Mouse (Mus musculus): ENCODE results near the gene Tgoln1. TPM values are rescaled to one million over a fixed set of nuclear protein-coding genes. Genes with fewer than 3 reads are reported as not detected.

The Tgoln1 gene
- total RNA-seq, 1 experiment from 2014 or later, result 142 TPM

DNA sequence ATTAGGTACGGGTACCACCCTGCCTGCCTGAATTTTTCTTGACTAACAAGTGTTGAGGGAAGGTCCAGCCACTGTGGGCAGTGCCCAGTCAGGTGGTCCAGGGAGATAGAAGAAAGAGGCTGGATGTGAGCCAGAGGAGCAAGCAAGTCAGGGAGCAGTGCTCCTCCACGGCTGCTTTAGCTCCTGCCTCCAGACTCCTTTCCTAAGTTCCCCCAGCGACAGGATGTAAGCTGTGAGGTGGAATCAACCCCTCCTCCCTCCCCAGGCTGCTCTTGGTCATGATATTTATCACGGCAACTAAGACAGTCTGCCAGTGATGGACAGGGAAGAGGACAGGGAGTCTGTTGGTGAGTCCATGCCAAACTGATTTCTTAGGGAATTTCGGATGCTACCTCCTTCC lies 22.9 kb downstream of the Tgoln1 start:
- no peak for DNase-seq

DNA sequence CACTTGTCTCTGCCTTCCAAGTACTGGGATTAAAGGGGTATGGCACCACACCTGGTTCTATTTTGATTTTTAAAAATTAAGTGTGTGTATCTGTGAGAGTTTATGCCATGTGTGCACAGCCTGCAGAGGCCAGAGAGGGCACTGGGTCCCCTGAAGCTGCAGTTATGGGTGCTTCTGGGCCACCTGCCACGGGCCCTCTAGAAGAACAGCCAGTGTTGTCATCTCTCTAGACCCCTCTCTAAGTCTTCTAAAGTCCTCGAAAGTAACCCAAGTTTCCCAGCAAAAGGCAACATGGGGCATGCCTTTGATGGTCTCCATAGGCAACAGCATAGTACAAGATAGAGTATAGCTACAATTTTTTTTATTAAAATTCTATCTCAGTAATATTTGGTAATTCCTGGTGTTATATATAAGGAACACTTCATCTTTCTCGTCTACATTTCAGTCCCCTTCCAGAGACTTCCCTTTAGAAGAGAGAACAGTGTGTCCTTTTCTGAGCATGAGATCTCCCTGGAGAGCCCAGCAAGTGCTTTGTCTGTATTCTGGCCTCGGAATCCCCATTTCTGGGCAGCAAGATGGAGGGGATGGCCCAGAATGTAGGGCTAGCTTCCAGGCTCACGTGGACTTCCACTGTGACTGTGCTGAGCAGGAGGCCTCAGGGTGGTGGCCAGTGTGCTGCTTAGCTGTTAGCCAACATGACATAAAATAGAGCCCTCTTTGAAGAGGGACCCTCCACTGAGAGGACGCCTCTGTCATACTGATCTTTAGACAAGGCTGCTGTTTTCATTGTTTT lies 23.6 kb downstream of the Tgoln1 start:
- DNase-seq, result peak; percentile 39

DNA sequence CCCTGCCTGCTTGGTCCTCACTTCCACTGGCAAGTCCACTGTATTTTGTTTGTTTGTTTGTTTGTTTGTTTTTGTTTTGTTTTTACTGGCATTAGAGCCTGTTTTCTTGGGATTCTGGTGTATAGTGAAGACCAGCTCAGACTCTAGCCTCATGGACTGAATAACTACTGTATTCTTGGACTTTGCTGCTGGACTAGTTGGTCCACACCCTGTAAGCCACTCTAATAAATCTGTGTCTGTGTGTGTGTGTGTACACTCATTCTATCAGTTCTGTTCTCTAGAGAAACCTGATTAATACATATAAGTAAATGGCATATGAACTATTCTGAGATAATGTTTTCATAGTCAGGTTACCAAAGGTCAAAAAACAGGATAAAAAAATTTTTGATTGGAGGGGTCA lies 26.7 kb downstream of the Tgoln1 start:
- no peak for DNase-seq

DNA sequence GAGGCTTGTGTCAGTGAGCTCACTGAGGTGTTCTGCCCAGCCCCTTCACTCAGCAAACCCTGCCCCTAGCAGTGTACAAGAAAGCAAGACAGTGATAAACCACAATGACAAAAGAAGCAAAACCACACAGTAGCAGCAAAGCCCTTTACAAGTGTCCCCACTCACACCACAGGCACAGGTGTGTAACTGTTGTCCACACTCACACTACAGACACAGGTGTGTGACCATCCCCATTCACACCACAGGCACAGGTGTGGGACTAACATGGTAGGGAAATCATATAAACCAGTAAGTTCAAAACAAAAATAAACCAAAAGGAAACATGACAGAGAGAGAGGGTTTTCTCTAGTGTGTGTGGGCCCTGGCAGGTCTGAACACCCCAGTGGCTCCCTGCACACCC lies 28.5 kb downstream of the Tgoln1 start:
- no peak for DNase-seq

DNA sequence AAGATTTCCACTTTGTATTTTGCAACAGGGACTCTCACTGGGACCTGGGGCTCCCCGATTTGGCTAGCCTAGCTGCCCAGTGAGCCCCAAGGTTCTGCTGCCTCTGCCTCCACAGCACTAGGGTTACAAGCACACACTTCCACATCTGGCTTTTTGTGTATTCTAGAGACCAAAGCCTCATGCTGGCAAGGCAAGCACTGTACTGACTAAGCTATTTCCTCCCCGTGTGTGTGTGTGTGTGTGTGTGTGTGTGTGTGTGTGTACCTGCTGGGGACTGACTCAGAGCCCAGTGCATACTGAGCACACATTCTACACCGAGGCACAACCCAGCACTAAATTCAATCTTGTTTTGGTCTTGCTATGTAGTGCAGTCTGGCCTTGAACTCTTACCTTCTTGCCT lies 30.1 kb downstream of the Tgoln1 start:
- DNase-seq, result peak; percentile 40

DNA sequence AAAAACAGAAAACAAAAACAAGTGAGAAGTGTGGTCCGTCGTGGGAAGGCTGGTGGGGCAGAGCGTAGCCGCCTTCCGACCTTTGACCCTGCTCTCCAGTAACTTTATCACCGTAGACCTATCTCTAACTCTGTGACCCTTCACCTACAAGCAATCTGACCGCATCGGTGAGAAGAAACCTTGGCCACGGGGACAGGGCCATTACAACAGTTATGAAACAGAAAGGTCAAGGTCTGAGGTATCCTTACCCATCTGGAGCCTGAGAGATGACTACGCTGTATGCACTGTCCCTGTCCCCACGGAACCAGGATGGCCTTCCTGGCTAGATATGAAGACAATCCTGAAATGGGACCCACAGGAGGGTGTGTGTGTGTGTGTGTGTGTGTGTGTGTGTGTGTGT lies 32.6 kb downstream of the Tgoln1 start:
- DNase-seq, result peak; percentile 41

DNA sequence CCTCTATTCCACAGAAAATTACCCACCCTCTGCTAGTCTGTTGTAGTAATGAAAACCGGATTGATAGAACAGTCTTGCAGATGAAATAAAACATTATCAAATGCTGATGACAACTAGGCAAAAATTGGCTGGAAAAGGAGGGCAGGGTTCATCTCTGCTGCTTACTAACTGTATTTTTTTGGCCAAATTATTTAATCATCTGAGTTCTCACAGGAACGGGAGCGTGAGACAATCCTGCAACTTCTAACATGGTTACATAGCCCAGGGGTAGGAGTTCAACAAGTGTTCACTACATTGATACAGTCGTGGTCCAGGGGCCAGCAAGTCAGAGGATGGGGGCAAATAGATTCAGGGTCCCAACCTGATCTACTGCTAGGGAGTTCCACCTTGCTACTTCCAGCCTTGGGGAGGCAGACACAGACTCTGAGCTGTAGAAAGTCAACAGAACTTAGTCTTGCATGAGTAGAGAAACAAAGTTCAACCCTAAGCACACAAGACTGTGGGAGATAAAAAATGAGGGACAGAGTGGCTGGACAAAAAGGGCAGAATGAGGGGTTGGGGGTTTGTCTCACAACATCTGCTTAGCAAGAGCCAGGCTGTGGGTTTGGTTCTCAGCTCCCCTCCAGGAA lies 33.5 kb downstream of the Tgoln1 start:
- DNase-seq, result no peak

DNA sequence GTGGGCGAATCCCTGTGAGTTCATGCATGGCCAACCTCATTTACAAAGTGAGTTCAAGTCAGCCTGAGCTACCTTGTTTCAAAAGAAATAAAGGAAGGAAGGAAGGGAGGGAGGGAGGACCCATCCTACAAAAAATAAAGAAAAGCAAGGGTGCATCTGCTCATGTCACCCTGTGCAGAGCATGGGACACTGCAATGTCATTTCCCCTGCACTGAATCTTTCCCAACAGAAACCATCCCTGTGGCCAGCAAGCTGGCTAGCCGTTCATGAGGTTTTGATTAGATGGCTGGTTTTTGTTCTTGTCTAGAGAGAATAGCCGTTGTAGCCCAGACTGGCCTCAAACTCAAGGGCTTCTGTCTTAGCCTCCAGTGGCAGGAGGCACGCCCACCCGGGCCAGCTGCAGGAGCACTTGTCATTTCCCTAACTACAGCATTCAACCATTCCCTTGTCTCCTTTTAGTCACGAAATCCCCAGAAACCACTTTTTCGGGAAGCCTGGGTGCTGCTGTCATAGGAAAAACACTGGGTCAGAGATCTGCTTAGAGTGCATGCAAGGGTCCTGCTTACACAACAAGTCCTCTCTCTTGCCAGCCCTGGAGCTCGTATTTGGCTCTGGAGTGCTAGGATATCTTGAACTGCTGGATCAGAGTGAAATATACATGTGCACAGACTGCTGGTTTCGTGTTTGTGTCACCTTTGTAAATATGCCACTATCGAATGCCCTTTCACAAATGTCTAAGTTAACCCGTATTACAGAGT lies 35.0 kb downstream of the Tgoln1 start:
- DNase-seq, result peak; percentile 33

DNA sequence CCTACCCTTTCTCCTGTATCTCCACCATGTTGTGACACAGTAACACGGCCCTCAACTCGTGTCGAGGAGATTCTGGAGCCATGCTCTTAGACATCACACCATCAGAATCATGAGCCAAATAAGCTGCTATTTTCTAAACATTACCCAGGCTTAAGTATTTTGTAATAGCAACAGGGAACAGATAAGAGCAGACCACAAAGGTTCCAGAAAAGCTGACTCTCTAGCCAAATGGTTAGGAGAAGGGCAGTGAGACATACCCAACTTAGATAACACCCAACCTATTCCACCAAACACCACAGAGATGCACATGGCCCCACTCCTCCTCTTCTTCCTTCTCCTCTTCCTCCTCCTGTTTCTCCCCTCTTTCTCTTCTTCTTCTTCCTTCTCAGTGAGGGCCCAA lies 40.8 kb downstream of the Tgoln1 start:
- DNase-seq, result no peak

DNA sequence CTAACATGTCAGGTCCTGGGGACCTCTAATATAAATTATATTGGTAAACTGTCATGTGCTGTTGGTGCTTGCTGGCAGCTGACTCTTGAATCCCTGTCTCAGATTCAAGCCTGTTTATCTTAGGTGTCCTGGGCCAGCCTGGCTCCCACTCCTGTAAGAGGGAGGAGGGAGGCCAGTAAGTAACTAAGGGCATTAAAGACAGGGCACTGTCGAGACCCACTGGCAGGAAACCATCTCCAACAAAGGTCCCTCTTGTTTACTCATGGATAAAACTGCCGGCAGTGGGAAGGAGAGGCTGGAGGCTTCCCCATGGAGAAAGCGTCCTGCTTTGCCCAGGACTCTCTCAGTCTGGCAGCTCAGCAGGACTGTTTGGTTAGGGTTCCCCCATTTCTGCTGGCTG lies 45.0 kb downstream of the Tgoln1 start:
- no peak for DNase-seq

DNA sequence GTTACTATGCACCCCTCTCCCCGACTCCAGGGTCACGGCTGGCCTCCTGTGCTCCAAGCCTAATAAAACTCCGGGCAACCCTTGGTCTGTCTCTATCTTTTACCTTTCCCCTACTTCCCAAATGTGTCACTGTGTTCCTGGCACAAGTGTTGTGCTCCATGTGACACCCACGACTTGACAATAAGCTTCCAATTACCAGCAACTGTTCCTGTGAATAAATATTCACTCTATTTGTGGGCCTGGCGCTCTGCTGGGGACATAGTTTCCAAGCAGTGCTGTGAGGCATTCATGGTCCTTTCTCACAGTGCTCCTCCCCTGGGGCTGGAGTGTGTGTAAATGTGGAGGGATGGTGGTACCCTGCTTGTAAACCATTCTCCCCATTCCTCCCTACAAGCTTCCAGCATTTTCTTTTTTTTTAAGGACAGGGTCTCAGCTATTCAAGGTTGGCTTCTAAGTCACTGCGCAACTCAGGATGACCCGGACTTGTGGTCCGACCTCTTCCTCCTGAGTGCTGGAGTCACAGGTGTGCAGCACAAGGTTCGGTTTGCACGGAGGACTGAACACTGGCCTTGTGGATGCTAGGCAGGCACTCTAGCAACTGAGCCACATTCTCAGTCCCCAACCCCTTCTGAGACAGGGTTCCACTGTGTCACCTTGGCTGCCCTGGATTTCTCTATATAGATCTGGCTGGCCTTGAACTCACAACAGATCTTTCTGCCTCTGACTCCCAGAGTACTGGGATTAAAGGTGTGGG lies 46.0 kb downstream of the Tgoln1 start:
- no peak for DNase-seq

DNA sequence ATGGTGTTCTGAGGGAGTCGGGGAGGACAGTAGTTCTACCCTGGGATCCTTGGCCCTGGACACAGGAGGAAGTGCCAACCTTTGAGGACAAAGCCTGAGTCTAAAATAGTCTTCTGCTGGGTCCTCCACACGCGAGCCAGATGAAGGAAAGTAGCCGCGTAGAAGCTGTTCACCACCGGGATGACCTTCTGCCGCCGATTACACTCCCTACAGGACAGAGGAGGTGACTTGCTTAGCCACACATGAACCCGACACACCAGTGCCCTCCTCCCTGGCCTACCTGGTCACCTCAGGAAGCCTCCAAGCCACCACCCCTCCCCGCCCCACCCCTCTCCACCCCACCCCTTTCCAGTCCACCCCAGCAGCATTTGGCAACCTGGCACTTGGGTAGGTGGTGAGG lies 48.1 kb downstream of the Tgoln1 start:
- no peak for DNase-seq

DNA sequence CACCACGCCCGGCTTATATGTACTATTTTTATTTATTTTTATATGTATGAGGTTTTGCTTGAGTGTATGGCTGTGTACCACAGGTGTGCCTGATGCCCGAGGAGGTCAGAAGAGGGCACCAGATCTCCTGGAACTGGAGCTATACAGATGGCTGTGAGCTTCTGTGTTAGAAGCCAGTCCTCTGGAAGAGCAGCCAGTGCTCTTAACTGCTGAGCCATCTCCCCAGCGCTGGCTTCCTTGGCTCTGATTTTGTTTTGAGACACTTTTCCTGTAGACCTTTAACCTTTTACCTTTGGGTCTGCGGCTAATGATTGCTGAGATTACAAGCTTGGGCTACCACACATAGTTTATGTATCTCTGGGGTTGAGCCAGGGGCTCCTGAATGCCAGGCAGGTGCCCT lies 49.3 kb downstream of the Tgoln1 start:
- DNase-seq, result no peak

DNA sequence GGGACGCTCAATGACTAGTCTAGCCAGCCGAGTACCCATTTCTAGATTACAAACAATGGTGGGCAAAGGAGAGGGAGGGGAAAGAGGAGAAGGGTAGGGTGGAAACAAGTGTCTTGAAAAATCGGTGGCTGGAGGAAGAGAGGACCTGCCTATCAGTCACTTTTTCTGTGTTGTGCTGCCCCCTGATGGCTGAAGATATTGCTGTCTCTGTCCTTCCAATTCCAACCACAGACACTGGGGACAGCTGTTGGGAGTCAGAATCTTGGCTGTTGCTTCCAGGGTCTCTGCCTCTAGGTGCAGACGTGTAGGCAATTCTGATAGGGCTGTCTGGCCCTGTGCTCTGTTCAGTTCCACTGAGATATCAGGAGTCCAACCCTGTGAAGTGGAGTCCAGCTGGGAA lies 50.8 kb downstream of the Tgoln1 start:
- DNase-seq, result peak; percentile 90

DNA sequence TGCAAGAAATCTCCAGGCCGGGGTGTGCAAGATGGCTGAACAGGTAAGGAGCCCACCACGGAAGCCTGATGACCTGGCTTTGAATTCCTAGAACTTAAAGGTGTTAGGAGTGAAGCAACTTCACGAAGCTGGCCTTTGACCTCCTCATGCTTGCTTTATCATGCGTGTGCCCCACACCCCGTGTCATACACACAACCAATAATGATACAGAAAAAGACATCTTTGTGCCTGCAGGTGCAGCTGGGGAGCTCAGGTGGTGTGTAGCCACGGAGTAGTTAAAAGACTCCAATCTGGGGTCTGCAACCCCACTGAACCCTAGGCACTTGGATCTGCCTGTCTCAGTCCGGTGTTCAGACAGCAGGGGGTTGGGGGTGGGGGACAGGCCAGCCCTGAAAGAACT lies 51.3 kb downstream of the Tgoln1 start:
- no peak for DNase-seq

DNA sequence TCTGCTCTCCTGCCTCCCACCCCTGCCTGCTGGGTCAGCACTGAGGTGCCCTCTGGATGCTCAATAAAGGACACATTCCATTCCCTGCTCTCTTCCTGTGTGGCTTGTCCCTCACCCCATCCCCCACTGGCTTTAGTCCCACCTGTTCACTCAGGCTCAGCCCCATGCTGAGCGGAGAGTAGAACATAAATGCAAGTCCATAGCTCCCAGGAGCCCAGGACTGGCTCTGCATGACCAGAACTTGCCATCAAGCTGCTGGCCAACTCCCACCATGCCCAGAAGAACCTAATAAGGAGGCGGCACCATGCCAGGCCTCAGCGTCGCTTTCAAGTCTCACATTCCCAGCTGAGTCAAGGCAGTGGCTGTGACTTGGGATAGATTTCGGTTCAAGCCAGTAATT lies 53.9 kb downstream of the Tgoln1 start:
- peak; percentile 24 for DNase-seq

DNA sequence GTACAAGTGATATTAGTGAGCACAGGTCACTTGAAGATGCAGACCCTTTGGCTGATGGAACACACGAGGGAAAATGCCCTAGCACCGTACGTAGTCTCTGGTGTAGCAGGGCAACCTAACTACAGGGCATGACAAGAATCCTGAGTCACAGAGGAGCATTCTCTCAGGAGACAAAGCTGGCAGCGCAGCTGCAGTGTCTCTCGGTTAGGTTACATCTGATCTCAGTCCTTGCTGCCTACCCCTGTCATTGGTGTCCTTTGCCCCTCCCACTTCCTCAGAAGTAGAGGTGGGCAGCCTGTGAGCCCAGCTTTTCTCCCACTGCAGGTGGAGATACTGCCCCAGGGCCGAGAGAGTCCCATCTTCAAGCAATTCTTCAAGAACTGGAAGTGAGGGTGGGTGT lies 54.3 kb downstream of the Tgoln1 start:
- DNase-seq, result no peak

DNA sequence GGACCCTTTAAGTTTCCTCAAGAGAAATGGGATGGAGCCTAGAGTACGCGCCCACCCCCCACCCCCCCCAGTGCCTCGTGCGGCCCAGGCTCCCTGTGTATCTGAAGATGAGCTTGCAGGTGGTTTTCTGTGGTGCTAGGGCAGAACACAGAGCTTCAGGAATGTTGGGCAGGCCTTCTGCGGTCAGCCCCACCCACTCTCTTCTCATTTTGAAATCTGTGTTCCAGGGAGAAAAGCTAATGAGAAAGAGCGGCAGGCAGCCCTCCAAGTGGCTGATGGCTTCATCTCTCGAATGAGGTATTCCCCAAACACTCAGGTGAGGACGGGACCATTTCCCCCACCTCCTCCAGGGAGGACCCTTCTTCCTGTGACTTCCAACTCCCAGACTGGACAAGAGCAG lies 56.0 kb downstream of the Tgoln1 start:
- DNase-seq, result no peak

All from adrenal gland, postnatal 14 days (tissue).